Mouse (Mus musculus) gastrocnemius, postnatal 25 days (tissue): Measurements from ENCODE around the gene Havcr2. TPM values are rescaled to one million over a fixed set of nuclear protein-coding genes. Genes with fewer than 3 reads are reported as not detected.
"Not testable (repeated sequence)": the region's sequence is repeated elsewhere in the genome, so short reads cannot be mapped to it uniquely, and the experiment has no call there.

Experiments used
- DNase-seq: peaks from one replicate; pipeline ENCODE4 v3.0.0; 2022
- long read RNA-seq, 2 experiments: library from polyadenylated mRNA; stranded (forward); transcript quantifications; one replicate each; pipeline ENCODE4 v2.0.0; 2021
- total RNA-seq, 2 experiments: library from RNA; stranded (reverse); gene quantifications; 1 replicate in 1 of 2; 2 replicates in 1 of 2; pipeline ENCODE4 v1.2.3; 2021

Gene Havcr2
- total RNA-seq, result not detected
- long read RNA-seq, experiment 1, partial matches to known transcripts, result 0 of 16 reads
- long read RNA-seq, experiment 1, other reads (novel, unspliced or antisense), result 16 of 16 reads
- long read RNA-seq, experiment 2, partial matches to known transcripts, result 0 of 12 reads
- long read RNA-seq, experiment 2, other reads (novel, unspliced or antisense), result 12 of 12 reads

DNA sequence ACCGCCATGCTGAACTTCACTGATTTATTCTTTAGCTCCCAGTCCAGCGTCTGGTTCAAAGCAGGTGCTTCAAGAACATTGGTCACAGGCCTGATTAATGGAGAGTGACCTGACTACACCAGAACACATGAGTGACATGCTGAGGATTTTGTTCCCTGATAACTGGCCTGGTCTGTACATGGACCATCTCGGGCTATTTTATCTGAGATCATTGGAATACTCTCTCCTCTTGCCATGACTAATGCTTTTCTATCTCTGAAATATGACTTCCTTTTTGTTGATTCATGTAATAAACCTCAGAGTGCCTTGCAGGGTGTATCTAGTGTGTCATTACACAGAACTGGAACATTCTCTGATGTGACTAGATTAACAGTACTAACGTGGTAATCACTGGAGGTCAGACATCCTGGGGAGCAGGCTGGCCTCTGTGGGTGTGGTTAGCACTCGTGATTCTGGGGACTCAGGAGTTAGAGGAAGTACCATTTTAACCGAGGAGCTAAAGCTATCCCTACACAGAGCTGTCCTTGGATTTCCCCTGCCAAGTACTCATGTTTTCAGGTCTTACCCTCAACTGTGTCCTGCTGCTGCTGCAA, at the start of gene Havcr2:
Gene Havcr2, plus strand, starts transcription at position 483 of the 593 bp plus-strand sequence.
- no peak for DNase-seq

DNA sequence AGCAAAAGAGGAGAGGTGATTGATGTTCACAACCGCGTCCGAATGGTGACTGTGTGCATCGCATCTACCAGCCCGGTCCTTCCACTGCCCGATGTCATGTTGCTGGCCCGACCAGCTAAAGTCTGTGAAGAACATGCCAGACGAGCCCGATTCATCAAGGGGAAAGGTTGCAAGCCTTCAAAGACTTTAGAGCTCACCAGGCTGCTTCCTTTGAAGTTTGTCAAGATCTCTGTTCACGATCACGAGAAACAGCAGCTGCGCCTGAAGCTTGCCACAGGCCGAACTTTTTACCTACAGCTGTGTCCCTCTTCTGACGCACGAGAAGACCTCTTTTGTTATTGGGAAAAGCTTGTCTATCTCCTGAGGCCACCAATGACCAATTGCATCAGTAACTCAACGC, 49.7 kb upstream of the Havcr2 start:
- no peak for DNase-seq

DNA sequence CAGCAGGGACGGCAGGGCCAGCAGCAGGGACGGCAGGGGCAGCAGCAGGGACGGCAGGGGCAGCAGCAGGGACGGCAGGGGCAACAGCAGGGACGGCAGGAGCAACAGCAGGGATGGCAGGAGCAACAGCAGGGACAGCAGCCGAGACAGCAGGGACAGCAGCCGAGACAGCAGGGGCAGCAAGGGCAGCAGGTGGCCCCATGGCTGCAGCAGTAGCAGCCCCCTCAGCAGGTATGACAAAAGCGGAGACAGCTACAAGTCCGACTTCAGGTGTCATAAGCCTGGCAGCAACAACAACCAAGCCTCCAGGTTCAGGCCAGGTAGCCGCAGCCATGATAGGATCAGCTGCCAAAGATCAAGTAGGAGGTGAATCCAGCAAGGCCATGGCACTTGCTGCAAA, 48.0 kb upstream of the Havcr2 start:
- no peak for DNase-seq

DNA sequence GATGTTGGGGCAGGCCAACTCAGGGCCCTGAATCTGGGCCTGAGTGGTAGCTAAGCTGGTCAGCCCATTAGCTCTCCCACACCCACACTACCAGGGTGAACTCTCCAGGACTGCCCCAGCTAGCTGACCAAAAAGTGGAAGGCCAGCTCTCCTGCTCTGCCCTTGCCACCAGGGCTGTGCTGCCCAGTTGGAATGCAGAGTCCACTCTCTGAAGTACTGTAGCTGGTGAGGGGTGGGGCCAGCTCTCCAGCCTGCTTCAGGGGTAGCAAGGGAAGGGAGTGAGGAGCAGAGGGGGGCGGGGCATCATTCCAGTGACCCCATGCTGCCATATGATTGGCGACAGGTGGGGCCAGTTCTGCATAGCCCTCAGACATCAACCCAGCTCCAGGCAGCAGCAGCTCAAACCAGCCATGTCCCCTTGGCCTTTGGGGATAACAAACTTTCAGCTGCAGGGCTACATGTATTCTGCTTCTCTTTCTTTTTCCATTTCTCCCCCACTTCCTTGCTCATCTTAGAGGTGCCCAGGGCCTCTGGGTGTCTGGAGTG, 44.6 kb upstream of the Havcr2 start:
- no peak for DNase-seq

DNA sequence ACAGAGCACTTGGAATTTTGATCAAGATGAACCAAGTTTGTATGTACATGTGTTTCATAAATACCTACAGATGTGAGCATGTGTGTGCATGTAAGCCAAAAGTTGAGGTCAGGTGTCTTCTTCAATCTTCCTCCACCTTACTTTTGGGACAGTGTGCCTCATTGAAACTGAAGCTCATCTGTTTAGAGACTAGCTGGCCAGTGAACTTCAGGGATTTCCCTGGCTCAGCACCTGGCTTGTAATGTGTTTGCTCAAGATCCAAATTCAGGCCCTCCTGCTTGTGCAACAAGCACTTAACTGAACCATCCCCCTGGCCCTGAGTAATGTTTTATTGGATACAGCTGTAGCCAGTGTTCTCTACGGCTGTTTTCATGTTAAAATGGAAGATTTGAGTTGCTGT, 36.3 kb upstream of the Havcr2 start:
- peak; percentile 13 for DNase-seq

DNA sequence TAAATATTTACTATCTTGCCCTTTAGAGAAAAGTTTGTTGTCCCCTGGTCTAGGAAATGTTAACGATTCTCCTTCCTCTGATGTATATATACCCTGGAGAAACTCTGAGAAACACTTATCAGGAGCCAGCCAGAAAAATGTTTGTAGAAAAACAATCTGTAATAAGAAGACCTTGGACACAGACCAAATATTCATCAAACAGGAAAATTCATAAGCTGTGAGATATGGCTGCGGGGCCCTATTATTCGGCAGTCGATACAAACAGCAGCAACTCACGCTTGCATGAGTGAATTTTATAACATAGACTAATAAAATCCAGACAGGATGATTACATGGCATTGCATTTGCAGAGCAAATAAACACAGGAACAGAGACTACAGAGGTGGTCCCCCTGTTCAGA, 35.9 kb upstream of the Havcr2 start:
- DNase-seq, result no peak

DNA sequence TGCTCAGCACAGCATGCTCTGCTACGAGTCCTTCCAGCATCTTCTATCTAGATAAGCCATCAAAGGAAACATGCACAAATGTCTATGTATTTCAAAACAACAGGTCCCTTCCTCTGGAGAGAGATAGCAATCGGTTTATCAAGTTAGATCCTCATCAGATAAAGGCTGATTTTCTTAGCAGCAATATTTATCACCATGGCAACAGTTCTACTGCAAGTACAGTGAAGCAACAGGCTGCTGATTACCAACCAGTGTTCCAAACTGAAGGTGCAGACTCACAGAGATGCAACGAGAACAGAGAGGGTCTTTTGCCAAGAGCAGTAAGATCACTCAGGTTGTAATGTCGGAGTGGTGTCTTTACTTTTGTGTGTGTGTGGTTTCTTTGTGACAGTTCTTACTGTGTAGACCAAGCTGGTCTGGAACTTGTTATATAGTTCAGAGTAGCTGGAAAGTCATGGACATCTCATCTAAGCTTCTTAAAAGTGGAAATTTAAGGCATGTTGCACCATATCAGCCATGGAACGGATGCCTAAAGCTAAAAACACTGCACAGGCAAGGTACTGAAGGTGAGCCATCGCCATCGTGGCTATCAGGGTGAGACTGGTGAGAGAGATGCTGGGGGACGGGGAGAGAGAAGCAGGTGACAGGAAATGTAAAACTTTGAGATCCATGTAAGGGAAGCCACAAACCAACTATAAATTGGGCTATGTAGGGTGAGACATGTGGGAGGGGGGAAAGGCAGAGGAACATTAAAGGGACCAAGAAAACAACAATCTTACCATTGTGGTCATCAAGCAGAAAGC, 33.4 kb upstream of the Havcr2 start:
- no peak for DNase-seq

DNA sequence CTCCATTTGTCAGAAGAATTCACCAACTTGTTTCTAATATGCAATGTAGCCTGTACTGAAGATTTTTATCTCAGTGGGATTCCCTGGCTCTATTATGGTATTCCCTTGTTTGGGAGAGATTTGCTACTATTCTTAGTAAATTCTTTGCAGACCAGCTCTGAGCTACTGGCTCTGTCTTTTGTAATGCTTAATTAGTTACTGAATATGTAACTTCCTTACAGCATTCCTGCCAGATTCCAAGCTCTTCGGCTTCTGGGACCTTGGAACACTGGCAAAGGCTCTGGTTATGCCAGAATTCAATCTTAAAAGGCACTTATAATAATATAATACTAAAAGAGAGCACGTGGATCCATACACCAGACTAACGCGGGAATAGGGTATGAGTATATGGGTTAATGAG, 26.6 kb upstream of the Havcr2 start:
- not testable (repeated sequence) for DNase-seq

DNA sequence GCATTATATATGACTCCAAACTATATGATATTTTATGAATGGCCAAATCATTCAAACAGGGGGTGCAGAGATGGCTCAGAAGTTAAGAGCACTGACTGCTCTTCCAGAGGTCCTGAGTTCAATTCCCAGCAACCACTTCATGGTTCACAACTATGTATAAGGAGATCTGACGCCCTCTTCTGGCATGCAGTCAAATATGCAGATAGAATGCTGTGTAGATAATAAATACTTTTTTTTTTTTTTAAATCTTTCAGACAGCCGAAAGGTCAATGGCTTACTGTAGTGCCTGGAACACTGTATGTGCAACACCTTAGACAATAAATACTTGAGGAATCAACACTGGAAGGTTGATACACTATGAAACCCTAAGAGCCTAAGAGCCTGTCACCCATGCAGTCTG, 24.6 kb upstream of the Havcr2 start:
- no peak for DNase-seq

DNA sequence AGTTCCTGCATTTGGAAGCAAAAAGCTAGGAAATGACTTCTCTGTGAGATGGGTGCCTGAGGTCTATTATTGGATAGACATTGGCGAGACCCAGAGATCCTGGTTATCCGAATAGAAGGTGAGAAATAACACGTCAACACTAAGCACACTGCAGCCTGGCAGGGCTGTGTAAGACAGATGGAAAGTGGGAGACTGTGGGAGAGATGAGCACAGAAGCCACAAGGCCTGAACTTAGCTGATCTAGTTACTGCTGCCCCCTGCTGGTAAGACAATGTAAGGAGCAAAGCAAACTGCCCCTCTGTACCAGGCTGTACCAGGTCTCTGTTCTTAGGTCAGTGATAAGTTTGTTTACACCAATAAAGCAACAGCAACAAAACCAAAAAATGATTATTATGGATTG, 23.6 kb upstream of the Havcr2 start:
- DNase-seq, result peak; percentile 38

DNA sequence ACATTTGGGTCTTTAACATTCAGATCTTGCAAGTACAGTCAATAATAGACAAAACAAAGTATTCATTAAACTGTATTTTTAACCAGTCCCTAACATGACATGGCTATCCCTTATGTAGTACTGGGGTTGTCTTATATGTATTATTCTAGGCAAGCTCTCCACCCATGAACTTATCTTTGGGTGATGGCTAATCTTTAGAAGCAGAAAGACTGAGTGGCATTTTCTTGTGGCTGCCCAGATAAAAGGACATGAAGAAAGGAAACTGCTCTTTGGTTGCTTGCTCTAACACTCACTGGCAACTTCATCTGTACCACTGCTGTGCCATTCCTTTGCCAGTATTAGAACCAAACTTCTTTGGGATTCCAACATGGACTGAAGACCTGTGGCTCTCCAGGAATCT, 19.4 kb upstream of the Havcr2 start:
- no peak for DNase-seq

DNA sequence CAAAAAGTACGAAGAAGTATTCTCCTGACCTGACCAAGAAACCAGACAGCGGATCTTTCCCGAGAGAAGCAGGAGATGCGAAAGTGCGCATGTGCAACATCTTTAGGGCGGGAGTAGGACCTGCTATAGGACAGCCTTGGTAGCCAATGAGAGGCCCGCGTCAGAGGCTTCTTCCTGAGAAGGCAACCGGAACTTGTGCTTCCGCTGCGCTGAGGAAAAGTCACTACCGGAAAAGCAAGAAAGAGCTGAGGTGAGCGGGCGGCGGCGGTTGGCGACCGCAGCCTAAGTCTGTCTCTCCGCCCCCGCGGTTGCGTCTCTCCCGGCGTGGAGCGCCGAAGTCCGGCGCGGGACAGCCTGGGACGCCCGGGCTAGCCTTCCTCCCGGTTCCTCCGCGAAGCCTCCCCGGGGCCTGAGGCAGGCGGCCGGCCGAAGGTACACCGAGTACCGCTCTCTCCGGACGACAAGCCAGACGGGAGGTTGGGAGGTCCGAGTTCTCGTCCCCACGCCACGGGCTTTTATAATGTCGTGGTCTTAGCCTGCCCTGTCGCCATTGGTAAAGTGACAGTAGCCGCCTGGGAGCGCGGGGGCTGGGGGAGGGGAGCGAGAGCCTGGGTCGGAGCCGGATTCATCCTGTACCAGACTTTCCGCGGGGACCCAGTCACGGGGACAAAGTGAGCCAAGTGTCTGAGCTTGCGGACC, 17.8 kb upstream of the Havcr2 start, which contains the start of gene Med7:
Gene Med7, plus strand, starts transcription at position 166 of the 699 bp plus-strand sequence.
- peak; percentile 92 for DNase-seq

DNA sequence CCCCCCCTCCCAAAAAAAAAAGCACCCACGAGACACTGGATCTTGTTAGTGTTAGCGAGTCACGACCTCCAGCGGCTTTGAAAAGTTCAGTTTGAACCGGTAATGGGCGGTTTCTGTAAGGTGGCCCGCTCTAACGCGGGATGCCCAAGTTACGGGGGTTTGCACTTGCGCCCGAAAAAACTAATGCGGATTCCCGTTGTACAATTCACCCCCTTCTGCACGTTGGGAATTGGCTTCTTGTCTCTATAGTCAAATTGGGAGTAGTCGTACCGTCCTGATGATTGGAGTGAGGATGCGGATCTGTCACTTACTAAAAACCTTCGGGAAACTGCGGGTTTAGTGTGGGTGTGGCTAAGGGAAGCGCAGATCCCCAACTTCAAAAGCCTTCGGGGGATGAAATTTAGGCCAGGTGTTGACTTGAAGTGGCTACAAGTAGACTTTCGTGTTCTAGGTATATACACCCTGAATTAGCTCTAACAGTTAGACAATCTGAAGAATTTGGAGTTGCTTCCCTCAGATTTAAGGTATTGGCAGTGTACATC, 17.2 kb upstream of the Havcr2 start:
- DNase-seq, result no peak

DNA sequence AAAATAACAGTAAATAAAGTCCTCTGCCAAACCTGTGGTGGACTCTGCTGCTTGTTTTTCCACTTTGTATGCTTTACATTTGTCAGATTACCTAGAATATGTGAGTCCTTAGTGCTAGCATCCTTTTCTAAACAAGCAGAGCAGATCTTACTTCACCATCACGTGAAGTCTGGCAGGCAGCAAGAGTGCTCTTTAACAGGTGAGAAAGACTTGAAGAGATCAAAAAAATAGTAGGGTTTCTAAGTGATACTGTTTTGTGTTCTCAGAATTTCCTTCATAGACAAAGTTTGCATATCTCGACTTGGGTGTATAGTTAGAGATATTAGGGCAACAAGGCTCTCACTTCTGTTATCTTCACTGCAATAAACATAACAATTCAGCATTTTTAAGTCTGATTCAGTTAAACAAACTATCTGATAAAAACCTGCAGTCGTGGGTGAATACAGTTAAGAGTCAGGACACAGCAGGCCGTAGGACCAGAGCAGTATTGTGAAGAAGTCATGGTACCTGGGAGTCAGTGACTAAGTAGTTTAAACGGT, 15.7 kb upstream of the Havcr2 start:
- no peak for DNase-seq

DNA sequence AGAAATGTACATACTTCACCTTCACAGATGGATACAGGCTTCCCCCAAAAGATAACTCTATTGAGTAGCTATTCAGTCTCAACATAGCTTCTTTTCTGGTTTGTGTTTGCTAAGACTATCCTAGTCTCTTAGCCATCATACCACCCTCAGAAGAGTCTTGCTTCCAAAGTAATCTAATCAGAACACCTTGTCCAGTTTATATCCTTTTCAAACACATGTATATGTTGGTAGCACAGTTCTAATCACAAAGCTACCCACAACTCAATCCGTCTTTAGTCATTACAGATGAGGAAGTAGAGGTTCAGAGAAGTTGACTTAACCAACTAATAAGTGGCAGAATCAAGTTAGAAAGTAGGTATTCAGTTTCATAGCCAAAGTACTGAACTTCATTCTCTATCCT, 13.0 kb upstream of the Havcr2 start:
- DNase-seq, result no peak

DNA sequence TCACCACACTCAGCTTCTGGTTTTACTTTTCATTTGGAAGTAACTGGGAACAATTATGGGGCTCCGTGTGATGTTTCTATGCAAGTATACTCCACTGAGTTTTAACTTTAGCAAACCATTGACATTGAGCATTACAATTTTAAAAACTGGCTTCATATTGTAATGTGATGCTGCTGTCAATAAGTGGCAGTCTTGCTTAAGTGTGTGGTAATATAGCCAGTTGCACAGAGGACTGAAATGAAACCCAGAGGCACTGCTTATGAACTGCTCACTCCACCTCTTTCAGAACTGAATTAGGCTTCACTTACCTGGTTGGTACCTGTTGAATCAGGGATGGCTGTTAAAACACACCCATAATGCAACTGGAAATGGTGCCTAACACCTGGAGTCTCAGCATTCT, 11.6 kb upstream of the Havcr2 start:
- DNase-seq, result no peak

DNA sequence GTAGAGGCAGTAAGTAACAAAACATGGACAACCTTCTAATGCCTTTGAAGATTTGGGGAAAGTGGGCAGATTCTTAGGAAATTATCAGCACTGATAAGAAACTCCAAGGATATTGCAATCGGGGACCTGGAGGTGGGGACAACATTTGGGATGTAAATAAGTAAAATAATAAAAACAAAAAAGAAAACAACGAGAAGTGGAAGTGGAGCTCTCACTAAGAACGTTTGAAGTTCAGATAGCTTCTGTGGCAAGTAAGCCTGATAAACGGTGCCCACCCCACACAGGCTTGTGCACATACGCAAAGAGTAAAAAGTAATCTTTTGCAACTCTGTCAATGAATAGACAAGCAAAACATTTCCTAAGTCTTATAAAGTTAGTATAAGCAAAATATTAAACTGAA, 10.8 kb upstream of the Havcr2 start:
- DNase-seq, result no peak

DNA sequence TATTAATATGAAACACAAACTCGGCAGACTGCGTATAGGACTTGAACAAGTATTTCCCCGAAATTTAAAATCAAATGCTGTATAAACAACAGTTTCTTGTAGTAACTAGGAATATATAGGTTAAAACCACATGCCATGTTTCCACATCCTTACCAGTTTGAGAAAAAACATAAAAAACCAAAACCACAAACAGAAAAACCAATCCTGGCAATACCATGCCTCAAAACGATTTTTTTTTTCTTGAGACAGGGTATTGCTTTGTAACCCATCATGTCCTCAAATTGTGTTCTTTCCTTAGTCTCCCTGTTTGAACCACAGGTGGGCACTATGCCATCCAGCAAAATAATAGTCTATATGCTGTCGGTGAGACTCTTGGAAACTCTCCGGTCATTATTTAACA, 8.6 kb upstream of the Havcr2 start:
- DNase-seq, result no peak

DNA sequence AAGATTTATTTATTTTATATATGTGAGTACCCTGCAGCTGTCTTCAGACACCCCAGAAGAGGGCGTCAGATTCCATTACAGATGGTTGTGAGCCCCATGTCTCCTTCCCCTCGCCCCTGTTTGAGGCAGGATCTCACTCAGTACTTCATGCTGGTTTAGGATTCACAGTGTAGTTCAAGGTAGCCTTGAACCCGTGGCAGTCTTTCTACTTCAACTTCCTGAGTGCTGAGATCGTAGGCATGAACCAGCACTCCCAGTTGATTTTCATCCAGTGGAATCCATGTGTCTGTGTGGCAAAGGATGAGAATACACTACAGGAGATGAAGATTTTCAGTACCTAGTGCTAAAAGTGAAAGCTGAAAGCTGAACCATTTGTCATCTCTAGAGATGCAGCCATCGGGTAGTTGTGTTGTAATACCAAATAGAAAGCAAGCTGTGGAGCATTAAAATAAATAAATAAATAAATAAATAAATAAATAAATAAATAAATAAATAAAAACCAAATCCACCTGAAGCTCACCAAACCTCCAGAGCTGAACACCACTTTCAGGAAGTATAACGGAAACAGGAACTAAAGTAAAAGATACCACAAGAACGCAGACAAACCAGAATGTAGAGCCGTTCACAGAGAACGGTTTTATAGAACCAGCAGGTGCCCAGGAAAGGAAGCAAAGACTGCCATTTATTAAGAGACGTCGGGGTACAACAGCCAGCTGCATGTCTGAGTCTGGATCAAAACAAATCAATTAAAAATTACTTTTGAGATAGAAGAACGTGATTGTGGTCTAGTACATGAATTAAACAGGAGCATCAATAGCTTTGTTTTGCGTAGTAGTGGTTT, 6.9 kb upstream of the Havcr2 start:
- no peak for DNase-seq

DNA sequence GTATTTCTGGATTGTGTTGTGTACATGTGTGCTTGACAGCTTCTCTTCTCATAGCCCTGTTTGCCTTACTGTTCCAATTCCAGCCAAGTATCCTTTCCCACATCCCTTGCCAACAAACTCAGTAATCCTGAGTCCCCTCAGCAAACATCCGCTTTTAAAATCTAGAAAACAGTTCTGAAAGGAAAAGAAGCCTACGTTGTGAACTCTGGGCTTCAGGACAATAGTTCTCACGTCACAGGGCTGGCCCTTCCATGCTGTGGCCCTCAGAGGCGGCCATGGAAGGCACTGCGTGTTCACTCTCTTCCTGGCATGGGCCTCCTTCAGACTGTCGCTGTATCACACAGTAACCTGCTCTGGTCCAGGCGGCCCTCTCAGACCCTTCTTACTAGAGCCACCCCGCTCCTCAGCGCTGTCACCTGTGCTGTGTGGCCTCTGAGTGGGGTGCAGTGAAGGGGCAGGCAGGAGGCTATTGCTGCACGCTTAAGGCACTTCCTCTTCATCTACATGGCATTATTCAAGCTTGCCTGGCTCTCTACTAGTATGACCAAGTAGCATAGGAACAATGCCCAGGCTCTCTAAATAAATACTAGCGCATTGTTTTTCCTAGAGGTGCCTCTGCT, 5.2 kb upstream of the Havcr2 start:
- no peak for DNase-seq

DNA sequence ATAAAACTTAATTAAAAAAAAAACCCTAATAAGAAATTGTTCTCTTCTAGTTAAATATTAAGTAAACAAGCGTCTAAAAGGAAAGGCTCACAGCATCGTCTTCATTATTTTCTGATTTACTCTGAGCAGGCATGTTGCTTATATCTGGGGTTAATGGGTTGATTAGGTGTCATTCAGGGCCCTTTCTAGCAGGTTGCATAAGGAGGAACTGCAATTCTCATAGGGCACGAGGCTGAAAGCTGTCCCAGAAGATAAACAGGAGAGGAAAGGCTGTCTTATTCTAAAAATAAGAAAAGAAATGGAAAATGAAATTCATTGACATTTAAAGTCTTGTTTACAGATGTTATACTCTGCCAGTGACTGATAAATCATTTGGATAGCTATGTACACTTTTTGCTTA, 5.2 kb downstream of the Havcr2 start:
- DNase-seq, result no peak
